Mouse (Mus musculus) CH12.LX (cell line): ENCODE measurements around the gene Sds.

Experiments
- CTCF ChIP-seq, 2 experiments: IDR thresholded peaks in 1 of 2; conservative IDR thresholded peaks in 1 of 2; 2 replicates each; pipeline ENCODE4 v1.5.1; 2011 to 2012; ENCODE audit warnings: low read depth in 2 of 2, low read length in 2 of 2, improper control_type of control experiment in 1 of 2, inconsistent platforms in 1 of 2, mild to moderate bottlenecking in 1 of 2, moderate library complexity in 1 of 2
- MAFK ChIP-seq: IDR thresholded peaks from 2 replicates; pipeline ENCODE4 v1.6.1; 2011; ENCODE audit warnings: low read length, improper control_type of control experiment; ENCODE audit not compliant: insufficient replicate concordance
- MAX ChIP-seq: IDR thresholded peaks from 2 replicates; pipeline ENCODE4 v1.6.1; 2011; ENCODE audit warnings: low read length, improper control_type of control experiment
- MAZ ChIP-seq: IDR thresholded peaks from 2 replicates; pipeline ENCODE4 v1.6.1; 2012; ENCODE audit warnings: low read depth, mild to moderate bottlenecking, inconsistent platforms, low read length, improper control_type of control experiment, moderate library complexity
- MEF2A ChIP-seq: IDR thresholded peaks from 2 replicates; pipeline ENCODE4 v1.6.1; 2014; ENCODE audit warnings: low read depth, mild to moderate bottlenecking, inconsistent platforms, low read length, improper control_type of control experiment, borderline replicate concordance
- TCF12 ChIP-seq: IDR thresholded peaks from 2 replicates; pipeline ENCODE4 v1.6.1; 2014; ENCODE audit warnings: low read depth, mild to moderate bottlenecking, inconsistent platforms, low read length, improper control_type of control experiment

DNA sequence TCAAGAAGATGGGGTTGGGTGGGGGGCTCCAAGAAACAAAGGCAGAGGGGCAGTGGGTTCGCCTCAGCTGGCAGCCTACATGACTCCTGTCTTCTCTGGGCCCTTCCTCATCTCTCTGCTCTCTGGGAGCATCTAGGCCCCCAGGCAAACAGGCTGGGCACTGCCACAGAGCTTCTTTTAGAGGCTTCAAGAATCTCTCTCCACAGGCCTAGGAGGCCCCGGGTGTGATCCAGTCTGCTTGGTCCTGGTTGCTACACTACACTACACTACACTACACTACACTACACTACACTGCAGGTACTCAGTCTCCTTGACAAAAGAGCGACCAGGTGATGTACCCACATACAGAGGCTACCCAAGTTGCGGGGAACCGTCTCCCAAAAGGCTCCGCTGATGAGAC lies 46.6 kb upstream of the Sds start:
- TF ChIP-seq TCF12 (no peak), MAFK (no peak), MEF2A (no peak), MAX (no peak), CTCF (conservative IDR thresholded peaks at IDR 0.05 in 1 of 2, IDR thresholded peaks at IDR 0.05 in 1 of 2; ENCODE audit: low read depth in 2 of 2, low read length in 2 of 2) (no peak), MAZ (no peak)
